Mouse (Mus musculus): ENCODE data around the gene Gstm1.

Gstm1 gene

GRCm38 (mm10) chr3:107964026-107964425 is 53.7 kb downstream of the Gstm1 start:
- no peak for DNase-seq

Measured in cerebellum, adult 18-20 months (tissue).